Mouse (Mus musculus): ENCODE measurements at regions not wholly inside any gene's neighbourhood (a gene's known extent, or its start where the extent isn't known, plus 50 kb on each side); places are given as distances from the start of the nearest gene placed in this dataset.

DNA sequence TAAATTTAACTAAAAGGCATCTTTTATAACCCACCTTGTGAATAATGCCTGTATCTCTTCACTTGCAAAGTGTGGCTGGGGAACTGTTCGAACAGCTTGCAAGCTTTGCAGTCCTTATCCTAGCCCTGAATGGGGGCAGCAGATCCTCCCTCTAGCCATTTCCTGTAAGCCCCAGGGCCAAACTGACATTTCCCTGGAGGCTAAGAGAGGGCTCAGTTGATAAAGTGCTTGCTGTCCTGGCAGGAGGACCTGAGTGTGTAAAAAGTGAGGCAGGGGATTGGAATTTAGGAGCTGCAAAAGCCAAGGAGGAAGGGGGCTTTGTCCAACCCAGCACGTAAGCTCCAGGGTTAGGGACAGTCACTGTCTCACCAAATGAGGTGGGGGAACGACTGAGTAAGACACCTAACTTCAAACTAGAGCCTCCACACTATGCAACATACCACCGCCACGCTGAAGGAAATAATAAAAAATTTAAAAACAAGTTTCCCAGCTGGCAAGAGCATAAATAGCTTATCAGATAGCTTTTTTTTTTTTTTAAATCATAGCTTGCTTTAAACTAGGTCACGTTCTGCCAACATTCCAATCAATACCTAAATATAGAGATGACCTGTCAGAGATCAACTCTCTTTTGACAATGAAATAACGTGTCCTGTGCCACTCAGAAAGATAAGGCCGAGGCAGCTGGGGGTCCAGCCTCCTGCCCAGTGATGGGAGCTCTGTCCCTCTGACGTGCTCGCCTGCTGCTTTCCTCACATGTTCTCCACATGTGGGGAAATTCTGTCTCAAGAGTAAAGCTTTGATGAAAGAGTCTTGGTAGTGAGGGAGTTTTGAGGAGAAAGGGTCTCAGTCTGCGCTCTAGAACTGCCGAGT lies 146.0 kb downstream of the Zfp36l1 start:
- no peak for DNase-seq

GRCm38 (mm10) chr12:79966289-79966615 lies 146.6 kb downstream of the Zfp36l1 start:
- DNase-seq, result no peak

- peak; percentile 30 for DNase-seq
Measured at GRCm38 (mm10) chr12:79965471-79966288, 147.1 kb downstream of the Zfp36l1 start.

- no peak for DNase-seq
Measured at GRCm38 (mm10) chr12:79963443-79964025, 149.3 kb downstream of the Zfp36l1 start.

DNA sequence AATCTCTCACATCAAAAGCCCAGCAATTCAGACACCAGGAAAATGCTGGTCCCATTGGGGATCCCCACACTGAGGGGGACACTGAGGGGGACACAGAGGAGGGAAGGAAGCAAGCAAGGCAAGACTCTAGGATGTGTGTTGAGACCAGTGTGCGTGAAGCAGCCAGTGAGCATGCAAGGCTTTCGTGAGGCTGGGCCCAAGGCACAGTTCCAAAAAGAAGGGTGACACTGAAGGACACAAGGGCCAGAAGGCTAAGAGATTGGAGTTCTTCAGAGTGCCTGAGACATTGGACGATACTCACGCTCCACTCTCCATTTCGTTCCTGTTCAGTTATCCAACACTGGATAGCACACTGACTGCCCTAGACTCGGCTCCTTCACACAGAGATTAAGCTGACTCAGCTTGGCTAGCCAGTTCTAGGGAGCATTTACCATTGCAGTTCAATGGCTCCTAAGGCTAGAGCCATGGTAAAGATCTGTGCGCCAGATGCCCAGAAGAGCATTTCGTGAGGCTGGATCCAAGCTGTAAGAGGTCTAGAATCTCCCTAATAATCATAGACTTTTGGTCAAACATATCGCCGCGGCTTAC lies 150.1 kb downstream of the Zfp36l1 start:
- DNase-seq, result no peak

GRCm38 (mm10) chr12:79961881-79962280 lies 150.9 kb downstream of the Zfp36l1 start:
- no peak for DNase-seq

DNA sequence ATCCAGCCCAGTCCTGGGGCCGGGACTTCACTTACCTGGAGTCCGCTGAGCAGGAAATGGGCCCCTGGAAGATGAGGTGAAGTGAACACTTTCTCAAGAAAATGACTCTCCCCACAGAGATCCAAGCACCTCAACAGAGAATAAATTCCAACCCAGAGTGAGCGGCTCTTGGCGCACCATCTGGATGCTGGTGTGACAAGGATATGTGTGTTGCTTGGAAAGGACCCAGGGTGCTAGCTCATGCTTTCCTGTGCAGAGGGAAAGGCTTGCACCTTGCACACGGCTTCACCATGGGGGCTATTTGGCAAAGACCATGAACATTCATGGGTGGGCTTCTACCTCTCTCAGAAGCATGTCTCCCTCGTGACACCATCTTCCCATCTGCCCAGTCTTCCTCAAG lies 151.7 kb downstream of the Zfp36l1 start:
- no peak for DNase-seq

- no peak for DNase-seq
Measured at GRCm38 (mm10) chr12:79960446-79960845, 152.4 kb downstream of the Zfp36l1 start.

DNA sequence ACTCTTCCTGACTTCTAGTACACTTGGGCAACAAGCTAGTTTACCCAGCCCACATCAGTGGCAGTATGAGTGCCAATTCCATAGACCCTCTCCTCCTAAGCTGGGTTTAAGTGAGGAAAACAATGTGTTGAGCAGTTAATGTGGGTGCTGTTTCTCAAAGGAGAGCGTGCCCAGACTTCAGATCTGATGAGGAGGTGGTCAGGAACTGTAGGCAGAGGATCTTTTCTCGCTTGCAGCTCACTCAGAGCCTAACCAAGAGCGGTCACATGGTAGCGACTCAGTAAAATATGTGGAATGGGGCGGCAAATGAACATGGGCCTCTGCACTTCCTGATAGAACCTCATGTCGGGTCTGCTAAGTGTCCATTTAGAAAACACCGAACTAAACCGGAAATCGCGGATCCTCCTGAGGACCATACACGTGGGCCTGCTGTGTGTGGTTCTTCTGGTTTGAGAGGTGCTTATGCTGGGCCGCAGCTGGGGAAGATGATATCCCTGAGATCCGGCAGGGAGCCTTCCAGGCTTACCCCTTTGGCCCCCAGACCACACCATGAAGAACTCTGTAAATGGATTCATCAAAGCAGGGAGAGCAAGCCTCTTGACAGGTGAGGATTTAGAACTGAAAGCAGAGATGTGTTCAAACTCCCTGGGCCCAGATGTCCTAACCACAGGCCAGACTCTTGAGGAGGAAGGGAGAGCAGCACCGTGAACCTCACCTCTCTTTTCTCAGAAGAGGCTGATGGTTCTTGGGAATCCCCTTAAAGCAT lies 153.1 kb downstream of the Zfp36l1 start:
- no peak for DNase-seq

DNA sequence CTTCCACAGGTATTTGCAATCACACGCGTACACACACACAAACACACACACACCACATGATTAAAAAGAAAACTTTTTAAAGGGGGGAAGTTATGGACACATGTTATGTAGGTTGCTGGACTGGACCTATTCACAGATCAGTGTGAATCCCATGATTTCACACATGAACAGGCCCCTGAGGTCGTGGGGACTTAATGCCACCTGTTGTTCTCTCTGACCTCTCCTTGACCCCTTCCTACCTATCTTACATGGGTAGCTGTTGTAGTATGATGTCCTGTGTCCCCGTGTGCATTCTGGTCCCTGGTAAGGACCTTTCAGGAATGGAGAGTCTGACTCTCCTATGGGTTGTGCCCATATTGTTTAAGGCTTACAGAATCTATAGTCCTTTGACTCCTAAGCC lies 155.6 kb downstream of the Zfp36l1 start:
- no peak for DNase-seq

DNA sequence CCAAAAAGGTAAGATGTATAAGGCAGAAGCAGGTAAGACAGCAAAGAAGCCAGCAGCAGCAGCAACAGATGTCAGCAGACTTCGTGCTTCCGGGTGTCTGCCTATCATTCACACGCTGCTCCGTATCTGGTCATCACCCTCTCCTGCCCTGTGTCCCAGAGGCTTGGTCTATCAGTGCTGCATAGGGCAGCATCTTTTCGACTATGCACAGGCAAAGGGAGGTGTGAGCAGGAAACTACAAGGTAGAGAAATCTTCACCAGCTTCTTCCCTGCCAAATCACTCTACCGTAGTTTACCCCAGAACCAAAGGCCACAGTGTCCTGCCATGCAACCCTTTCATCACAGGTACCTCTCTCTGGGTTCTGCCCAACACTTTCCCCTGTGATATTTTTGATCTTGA lies 156.5 kb downstream of the Zfp36l1 start:
- DNase-seq, result no peak

DNA sequence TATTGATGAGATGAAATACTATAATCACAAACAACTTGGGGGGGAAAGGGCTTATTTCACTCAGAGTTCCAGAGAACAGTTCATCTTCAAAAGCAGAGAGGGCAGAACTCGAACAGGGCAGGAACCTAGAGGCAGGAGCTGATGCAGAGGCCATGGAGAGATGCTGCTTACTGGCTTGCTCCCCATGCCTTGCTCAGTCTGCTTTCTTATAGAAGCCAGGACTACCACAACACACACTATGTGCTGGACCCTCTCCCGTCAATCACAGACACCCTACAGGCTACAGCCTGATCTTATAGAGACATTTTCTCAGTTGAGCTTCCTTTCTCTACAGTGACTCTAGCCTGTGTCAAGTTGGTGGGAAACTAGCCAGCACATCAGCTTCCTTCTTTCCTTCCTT lies 157.3 kb downstream of the Zfp36l1 start:
- no peak for DNase-seq

DNA sequence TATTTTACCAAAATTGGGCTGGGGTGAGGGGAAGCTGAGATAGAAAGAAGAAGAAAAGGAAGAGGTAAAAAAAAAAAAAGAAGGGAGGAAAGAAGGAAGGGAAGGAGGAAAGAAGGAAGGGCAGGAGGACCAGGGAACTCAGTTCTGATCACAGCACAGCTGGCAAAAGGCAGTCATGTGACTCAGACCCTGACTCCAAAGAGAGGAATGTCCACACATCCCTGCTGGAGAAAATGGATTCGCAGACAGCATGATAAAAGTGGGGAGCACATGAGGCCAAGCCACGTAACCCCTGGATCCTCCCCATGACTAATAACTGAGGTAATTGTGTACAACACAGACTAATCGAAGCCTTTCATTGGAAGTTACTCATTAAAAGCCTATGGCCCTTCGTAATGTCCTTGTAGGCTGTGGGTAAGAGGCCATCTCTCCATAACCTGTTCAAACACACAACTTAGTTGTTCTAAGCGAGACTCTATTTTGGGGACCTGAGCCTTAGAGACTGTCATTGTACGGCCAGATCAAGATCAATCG lies 162.2 kb downstream of the Zfp36l1 start:
- no peak for DNase-seq

- no peak for DNase-seq
Measured at GRCm38 (mm10) chr12:79949101-79949824, 163.6 kb downstream of the Zfp36l1 start.

DNA sequence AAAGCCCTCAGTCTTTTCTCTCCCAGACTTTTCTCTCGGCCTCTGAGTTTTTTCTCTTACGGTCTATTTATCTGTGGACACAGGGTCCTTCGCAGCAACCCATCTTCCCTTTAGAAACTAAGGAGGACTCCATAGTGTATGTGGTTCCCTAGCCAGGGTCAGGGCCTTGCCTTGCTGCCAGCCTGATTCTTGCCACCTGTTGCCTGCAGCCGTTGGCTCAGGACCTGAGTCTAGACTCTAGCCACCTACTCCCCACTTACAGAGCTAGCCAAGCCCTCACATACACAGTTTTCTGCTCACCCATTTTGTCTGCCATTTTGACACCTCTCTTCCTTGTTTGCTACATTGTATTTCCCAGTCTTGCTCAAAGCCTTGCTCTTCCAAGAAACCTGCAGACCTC lies 165.2 kb downstream of the Zfp36l1 start:
- DNase-seq, result no peak

DNA sequence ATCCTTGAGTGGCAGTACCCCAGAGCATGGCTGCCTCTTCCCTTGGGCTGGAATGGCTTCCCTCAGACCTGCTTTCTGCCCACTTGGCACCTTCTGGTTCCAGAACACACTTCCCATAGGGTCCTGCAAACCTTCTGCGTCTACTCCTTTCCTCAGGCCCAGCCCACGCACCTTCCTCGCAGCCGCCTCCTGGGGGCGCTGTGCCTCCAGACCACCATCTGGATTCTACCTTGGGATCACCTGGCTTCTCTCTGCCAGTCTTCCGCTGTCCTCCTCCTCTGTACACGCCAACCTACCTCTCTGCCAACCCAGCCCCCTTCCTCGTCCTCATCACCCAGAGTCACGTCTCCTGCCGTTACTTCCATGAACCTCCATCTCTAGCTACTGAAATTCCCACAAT lies 166.0 kb downstream of the Zfp36l1 start:
- DNase-seq, result no peak

DNA sequence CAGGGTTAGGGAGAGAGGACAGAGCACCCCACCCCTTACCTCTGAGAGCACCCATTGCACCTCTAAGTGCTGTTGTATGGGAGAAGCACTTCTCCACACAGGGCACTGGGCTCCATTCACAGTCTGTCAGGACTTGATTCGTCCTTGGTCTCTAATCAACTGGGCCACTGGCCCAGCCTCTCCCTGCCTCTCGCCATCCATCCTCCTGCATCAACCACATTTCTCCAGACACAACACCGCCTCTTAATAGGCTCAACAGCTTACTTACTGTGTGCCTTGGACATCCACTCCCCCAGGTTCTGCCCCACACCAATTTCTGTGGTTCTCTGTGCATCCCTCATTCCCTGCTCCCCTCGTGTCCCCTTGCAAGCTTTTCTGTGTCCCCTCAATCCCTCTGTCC lies 166.9 kb downstream of the Zfp36l1 start:
- DNase-seq, result no peak

DNA sequence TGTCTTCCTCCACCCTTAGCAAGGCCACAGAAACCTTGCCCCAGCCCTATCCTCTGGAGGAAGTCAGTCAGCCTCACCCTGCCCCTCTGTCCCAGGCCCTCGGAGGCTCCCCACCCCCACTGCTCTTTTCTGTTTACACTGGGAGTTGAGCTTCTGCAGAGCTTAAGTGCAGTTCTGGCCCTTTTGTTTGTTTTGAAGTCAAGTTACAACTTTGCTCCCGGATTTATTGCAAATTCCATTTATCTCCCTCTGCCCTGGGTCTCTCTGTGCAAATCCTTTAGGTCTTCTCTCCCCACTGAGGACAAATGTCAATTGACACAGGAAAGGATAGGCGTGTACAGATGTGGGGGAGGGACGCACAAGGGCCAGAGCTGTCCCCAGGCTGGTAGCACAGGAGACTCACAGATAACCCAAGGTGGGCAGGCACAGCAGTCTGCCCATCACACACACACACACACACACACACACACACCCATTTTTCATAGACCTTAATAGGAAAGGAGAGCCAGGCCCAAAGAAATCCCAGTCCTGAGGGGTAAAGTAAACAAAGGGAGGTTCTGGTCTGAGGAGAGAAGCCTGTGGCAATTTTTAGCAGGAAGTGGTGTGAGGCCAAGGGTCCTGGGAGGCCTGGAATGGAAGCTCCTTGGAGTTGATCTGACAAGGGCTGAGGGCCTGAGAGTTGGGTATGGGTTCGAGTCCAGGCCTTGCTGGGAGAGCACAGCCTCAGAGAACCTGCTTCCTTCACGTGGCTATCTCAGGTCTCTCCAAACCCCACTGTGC lies 167.9 kb downstream of the Zfp36l1 start:
- DNase-seq, result no peak

DNA sequence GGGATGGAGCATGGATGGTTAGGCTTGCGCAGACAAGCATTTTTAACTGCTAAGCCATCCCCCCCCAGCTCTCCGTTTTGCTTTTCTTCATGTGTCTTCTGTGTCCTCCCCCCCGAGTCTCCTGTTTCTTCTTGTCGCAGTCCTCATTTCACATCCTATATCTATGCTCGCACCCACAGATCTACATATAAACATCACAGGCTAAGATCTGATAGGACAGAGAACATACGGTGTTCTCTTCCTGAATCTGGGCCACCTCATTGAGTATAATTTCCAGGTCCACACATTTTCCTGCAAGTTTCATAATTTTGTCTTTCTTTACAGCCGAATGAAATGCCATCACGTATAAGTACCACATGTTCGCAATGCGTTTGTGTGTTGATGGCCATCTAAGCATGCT lies 168.7 kb downstream of the Zfp36l1 start:
- no peak for DNase-seq

DNA sequence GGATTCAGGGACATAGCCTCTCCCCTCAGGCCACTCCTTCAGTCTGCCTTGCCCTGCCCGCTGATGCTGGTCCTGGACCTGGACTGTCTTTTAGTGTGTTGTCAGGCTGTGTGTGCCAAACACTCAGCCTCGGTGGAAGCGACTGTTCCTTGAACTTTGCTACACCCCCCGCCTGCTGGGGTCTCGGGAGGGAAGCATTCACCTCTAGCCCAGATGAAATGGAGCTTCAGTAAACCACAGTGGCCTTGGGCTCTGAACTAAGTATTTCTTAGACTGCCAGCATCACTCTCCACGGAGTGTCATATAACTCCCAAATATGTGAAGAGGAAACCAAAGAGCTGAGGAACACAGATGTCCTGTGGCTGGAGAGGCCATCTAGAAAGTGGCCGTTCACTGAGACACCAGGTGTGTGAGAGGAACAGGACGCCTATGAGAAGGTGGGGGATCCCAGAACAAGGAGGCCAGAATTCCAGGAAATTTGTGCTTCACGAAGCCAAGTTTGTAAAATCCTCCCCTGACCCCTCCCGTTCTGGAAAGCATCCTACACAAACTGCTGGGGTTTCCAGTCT lies 170.2 kb downstream of the Zfp36l1 start:
- DNase-seq, result no peak

DNA sequence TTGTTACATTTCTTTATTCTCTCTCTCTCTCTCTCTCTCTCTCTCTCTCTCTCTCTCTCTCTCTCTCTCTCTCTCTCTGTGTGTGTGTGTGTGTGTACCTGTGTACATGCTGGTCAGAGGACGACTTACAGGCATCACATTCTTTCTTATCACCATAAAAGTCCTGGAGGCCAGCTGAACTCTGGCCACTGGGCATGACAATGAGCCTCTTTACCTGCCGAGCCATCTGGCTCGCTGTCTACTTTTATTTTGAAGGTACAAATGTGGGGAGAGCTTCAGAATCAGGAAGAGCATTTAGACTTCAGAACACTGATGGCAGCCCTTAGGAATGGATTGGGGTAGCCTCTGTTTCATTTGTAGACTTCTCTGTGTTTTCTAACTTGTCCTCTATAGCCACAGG lies 171.0 kb downstream of the Zfp36l1 start:
- no peak for DNase-seq

Data from cerebellum, adult 9-11 months (tissue).